Mouse (Mus musculus): ENCODE measurements around the gene Nbas.

The Nbas gene

GRCm38 (mm10) chr12:13519413-13519812 lies 250.5 kb downstream of the Nbas start:
- DNase-seq (ENCODE audit: low read depth in 2 of 2, low spot score in 2 of 2): no peak

GRCm38 (mm10) chr12:13532731-13533365 lies 263.9 kb downstream of the Nbas start:
- peak in 1 of 2 experiments; percentile 6 for DNase-seq (ENCODE audit: low read depth in 2 of 2, low spot score in 2 of 2)

DNA sequence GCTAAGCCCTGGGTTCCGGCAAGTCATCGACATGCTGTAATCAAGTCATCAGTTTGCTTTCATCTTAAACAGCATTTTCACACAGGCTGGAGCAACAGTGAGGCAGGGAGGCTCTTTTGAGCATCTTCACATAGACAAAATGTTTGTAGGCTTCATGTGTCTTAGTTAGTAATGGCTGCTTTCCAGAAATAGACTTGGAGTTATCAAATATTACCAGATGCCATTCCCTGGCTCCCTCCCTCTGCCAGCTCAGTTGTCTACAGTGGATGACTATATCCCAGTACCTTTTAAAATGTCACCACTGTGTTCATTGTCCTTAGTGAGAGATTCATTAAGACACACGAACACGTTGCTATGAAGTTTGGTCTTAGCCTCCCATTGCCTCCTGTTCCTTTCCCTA lies 270.2 kb downstream of the Nbas start:
- no peak for DNase-seq (ENCODE audit: low read depth in 2 of 2, low spot score in 2 of 2)

GRCm38 (mm10) chr12:13543806-13544205 lies 274.9 kb downstream of the Nbas start:
- no peak for DNase-seq (ENCODE audit: low read depth in 2 of 2, low spot score in 2 of 2)

DNA sequence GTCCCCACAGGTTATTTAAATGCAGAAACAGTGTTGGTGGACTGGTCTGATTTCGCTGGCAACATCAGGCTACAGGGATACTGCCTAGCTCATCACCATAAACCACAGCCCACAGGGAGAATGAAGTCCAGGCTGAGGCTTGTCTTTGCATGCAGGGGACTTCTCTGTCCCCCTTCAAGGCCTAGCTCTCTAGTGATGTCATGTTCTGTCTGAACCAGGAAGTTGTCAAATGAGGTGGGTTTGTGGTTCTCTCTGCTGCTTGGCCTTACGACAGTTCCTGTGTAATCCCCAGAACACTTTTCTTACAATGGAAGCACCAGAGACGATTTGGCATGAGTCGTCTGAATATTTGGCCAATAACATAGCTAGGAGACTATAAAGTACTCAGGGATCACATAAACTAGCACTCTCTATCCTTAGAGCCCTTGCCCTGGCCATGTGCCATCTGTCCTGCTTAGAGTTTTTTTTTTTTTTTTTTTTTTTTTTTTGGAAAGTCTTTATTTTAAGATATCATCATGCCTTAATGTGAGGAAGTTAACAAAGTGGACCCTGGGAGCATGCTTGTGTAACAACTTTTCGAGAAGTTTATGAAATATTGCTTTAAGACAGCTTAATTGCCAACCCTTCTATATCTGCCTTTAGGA lies 294.8 kb downstream of the Nbas start:
- no peak for DNase-seq (ENCODE audit: low read depth in 2 of 2, low spot score in 2 of 2)

DNA sequence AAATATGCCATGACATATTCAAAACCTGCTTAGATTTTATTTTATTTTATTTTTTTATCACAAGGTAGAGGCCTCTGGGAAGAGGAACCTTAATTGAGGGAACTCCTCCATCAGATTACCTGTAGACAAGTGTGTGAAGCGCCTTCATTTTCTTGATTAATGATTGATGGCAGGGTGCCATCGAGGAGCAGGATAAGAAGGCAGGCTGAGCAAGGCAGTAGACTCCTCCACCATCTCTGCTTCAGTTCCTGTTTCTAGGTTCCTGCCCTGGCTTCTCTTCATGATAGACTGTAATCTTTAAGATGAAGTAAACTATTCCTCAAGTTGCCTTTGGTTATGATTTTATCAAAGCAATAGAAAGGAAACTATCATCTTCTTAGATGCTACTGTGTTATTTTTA lies 295.4 kb downstream of the Nbas start:
- no peak for DNase-seq (ENCODE audit: low read depth in 2 of 2, low spot score in 2 of 2)

GRCm38 (mm10) chr12:13566421-13566820 lies 297.5 kb downstream of the Nbas start:
- no peak for DNase-seq (ENCODE audit: low read depth in 2 of 2, low spot score in 2 of 2)

GRCm38 (mm10) chr12:13575158-13575557 lies 306.2 kb downstream of the Nbas start:
- DNase-seq (ENCODE audit: low read depth in 2 of 2, low spot score in 2 of 2): no peak

DNA sequence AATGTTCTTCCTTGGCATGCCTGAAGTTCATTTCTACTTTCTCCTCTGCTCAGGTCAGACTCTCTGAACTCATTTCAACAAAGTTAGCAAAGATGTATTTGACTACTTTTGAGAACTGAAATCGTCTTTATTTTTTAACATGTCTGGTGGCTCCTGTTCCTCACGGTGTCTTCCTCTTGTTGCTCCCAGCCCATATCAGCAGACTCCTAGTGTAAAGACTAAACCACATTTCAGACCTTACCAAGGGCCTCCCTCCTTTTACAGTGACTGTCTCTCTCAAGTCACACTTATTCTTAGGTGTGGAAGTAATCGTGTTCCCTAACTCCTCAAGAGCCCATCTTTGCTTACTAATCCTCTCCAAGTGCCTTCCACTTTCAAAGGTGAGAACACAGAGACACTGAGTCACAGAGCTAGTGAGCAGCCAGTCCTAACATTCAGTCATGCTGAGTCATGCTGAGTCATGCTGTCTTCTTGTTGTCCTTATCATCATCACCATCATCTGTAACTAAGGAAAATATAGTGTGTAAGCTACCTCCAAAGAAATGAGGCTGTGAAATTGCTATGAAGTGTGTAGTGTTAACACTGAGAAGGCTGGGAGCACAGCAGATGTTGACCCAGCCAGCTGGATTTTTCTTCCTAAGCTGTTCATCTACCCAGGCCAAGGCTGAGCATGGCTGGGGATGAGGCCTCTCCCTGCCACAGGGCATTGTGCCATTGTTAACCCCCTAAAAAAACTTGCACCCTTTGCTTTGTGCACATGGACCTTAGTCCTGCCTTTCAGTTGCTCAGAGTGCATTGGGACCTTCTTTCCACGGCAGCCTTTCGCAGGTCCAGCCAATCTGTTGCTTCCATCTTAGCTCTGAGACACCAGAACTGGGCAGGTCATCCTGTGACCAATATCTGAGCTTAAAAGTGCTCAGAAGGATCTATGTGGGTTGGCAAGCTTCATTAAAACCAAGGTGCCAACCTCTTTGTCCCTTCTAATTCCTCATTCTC lies 307.0 kb downstream of the Nbas start:
- no peak for DNase-seq (ENCODE audit: low read depth in 2 of 2, low spot score in 2 of 2)

DNA sequence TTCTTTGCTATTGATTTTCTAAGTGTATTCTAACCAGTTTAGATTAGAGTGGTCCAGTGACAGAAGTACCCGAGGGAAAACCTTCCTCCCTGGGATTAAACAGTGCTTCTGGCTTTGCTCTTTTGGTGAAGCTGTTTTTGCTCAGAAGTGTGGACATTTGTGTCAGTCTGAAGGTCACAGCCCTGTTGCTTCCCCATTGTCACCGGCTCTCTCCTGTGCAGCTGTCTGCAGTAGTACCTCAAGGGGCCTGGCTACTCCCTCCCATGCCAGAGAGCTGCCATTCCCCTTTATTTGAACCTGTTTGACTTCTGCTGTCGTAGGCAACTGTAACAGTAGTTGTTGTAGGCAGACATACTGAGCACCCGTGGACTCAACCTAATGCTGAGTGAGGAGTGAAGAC lies 307.8 kb downstream of the Nbas start:
- DNase-seq (ENCODE audit: low read depth in 2 of 2, low spot score in 2 of 2): no peak

- no peak for DNase-seq (ENCODE audit: low read depth in 2 of 2, low spot score in 2 of 2)
These were observed 311.9 kb downstream of the Nbas start for GRCm38 (mm10) chr12:13580796-13581195.

DNA sequence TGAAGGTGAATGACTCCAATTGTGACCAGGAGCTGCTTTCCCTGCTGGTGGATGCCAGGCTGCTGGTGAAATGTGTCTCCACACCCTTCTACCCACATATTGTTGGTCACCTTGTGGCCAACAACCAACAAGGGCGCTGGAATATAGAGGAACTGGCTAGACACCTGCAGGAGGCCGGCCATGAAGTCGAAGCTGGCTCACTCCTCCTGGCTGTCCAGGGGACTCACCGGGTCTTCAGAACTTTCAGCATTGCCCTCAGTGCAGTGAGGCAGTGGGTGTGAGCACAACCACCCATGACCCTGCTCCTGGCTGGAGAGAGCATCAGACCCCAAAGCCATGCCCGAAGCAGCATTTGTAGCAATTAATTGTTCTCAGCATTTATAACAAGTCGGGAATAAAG lies 314.5 kb downstream of the Nbas start:
- no peak for DNase-seq (ENCODE audit: low read depth in 2 of 2, low spot score in 2 of 2)

DNA sequence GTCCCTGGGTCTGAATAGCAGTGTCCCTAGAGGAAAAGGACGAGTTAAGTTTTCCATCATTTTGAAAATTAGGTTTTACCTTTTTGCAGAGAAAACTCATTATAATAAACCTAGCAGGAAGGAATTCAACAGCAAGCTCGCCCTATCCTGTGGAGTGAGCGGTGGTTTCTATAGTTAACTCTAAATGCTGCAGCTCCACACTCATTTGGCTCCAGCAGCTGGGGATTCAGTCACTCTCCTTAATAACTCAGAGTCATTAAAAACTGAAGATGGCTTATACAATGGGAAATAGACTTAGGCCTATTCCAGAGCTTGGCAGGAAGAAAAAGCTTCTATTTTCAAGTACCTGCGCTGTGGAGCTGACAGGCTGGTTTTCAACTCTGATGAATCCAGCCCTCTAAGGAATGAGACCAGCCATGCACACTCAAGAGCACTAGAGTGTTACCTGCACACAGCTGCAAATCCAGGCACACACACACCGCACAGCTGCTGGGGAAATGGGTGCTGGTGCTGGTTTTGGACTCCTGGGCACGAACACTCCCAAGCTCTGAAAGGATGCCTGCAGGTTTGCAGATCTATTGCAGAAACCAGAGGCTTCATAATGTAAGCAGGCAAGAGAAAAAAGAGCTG lies 316.7 kb downstream of the Nbas start:
- no peak for DNase-seq (ENCODE audit: low read depth in 2 of 2, low spot score in 2 of 2)

GRCm38 (mm10) chr12:13587675-13588074 lies 318.7 kb downstream of the Nbas start:
- no peak for DNase-seq (ENCODE audit: low read depth in 2 of 2, low spot score in 2 of 2)

- no peak for DNase-seq (ENCODE audit: low read depth in 2 of 2, low spot score in 2 of 2)
These were observed 320.1 kb downstream of the Nbas start for GRCm38 (mm10) chr12:13589021-13589420.

DNA sequence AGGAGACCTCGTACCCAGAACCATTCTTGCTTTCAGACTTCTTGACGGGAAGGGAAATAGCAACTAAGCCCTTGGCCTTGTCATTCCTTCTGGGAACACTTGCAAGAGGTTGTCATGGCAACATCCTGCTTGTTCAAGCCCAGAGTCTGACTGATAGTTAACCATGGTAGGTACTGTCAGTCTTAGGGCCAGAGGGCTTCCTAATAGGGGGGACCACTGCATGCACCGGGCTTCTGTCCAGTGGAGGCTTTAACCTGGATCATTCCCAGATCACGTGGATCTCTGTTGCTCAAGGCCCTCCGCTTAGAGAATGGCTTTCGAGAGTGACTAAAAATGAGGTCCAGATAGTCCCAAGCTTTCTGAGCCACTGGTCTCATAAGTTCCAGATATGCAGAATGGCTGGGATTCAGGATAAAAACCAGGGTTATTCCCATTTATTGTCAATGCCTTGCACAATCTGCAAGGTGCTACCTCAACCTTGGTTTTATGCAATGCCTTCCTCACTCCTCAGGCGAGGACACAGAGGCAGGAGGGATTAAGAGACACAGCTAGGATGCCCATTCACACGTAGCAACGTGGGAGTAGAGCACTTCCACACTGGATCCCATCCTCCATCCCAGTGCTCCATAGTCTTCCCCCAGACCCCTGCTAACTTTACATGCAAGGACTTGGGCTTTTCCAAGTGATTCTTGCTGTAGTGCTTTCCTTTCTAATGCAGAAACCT lies 326.0 kb downstream of the Nbas start:
- DNase-seq (ENCODE audit: low read depth in 2 of 2, low spot score in 2 of 2): no peak

GRCm38 (mm10) chr12:13597026-13597425 lies 328.1 kb downstream of the Nbas start:
- no peak for DNase-seq (ENCODE audit: low read depth in 2 of 2, low spot score in 2 of 2)

- no peak for DNase-seq (ENCODE audit: low read depth in 2 of 2, low spot score in 2 of 2)
These were observed 329.6 kb downstream of the Nbas start for GRCm38 (mm10) chr12:13598545-13598944.

DNA sequence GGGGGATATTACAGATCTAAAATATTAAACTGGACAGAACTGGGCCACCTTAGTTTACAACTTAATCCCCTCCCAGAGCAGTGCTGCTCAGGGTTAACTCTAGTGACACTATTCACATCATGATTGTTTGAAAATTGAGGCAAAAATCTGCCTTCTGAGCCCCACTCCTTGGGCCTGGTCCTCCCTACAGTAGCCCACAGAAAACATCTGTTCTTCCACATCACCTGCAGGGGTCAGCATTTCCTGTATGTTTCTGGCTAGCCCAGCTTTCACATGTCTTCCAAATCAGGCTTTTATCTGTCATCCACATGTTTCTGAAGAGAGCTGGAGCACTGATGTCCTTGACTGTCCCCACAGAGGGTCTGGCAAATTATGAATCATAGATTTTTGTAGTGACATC lies 333.5 kb downstream of the Nbas start:
- DNase-seq (ENCODE audit: low read depth in 2 of 2, low spot score in 2 of 2): no peak

- DNase-seq (ENCODE audit: low read depth in 2 of 2, low spot score in 2 of 2): no peak
These were observed 338.1 kb downstream of the Nbas start for GRCm38 (mm10) chr12:13607021-13607420.

GRCm38 (mm10) chr12:13609027-13609426 lies 340.1 kb downstream of the Nbas start:
- no peak for DNase-seq (ENCODE audit: low read depth in 2 of 2, low spot score in 2 of 2)
